Comparison of ENCODE assay signal across 12 mouse cellular contexts in the genomic region with DNA sequence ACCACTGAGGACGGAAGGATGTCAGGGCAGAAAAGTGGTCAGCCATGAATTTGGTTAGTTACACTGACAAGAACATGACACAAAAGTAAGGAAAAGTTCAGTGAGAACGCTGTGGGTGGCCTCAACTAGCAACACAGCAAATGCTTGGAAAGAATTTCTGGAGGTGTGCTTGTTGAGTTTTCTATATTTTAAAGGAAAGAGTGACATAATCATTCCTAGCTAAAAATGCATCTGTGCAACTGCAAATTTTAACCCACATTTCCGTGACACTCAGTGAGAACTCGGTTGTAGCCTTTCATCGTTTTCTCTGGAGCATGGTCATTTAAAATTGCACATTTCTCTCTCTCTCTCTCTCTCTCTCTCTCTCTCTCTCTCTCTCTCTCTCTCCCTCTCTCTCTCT.
"Had no signal": no experiment of that assay in that cellular context is flagged by ENCODE, and none has a peak within 500 bp of the region (broad histone marks: within the 10 kb centered on the region; RNA-seq: fewer than 3 reads in every experiment).

No protein-coding gene starts in this region.

- DNase-seq: lung, adult 18-20 months; lung, embryonic 14.5 days; lung, postnatal 10 days; lung, postnatal 4 days; midbrain, embryonic 14.5 days; retina, postnatal 1 day; right cerebral cortex, postnatal 25 days; right cerebral cortex, postnatal 4 days; spleen, adult 18-20 months; thymus, adult 2 months; thymus, postnatal 25 days; thymus, postnatal 4 days had no signal
